Mouse (Mus musculus) kidney, postnatal 14 days (tissue): Measurements from ENCODE around the gene Tmem220.

ENCODE experiments used
- DNase-seq: peaks from one replicate; pipeline ENCODE4 v3.0.0; 2022; ENCODE audit warnings: mixed read lengths

Gene Tmem220

DNA sequence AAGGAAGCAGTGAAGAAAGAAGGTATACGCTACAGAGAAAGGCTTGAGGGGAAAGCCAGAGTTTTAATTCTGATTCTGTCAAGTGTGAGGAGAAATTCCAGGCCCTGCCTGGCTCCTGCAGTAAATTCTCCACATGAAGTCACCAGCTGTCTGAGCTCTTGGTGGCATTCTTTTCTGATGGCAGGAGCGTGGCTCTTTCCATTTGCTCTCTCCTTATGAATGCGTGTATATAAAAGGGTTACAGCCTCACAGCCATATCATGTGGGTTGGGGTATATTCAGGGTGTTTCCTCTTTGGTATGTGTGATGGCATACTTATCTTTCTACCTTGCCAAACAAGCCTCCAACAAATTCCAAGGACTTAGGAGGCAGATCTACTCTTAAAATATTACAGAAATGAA is 37.8 kb downstream of the Tmem220 start:
- no peak for DNase-seq

DNA sequence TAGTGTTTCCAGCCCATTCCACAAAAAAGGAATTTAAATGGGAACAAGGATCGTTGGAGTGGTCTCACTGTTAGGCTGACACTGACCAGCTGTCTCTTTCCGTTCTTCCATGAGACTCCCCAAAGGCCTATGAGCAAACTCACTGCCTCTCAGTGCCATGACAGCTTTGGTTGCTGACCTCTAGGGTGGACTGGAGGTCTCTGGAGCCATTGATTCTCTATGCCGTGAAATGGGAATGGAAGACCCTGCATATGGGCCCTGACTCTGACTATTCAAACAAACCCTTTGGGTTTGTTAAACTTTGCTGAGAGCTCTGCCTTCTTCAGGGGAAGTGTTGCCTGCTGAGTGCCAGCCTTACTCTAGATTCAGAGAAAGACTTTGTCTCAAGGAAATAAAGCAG is 42.8 kb downstream of the Tmem220 start:
- DNase-seq = no peak

DNA sequence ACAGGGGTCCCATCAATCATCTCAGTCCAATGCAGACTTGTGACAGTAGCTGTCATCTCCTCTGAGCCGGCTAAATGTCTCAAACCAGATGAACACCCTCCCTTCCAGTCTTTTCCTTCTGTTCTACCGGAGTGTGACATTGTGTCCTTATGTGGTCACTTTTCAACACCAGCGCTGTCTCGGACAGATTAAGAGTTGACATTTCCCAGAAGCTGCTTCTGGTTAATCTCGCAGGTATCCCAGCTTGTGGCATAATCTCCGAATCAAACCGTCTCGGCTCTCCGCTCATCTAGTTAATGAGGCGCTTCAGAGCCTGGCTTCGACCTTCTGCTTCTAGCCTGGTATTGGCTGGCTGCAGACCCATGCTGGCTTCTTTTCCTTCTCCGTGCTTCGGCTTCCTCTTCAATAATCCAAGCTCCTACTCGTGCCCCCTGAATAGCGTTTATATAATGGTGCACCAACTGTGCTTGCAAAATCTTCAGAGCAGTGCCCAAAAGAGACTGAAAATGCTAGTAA is 47.7 kb downstream of the Tmem220 start:
- no peak for DNase-seq

DNA sequence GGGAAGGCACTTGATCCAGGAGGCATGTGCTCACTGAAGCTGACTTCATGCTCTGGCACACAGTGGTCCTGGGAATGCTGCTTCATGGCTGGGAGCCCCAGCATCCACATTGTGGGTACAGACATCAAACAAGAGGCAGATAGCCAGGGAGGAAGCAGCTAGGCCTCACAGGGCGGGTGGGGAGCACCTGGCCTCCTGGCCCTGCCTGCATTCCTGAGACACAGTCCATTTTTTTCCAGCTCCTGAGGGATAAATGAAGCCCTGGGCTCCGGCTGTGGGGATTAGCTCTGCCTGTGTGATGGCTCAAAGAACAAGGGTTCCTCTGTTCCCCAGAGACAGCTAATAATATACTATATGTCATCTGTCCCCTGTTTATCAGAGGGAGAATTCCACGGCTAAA is 50.1 kb downstream of the Tmem220 start:
- no peak for DNase-seq

DNA sequence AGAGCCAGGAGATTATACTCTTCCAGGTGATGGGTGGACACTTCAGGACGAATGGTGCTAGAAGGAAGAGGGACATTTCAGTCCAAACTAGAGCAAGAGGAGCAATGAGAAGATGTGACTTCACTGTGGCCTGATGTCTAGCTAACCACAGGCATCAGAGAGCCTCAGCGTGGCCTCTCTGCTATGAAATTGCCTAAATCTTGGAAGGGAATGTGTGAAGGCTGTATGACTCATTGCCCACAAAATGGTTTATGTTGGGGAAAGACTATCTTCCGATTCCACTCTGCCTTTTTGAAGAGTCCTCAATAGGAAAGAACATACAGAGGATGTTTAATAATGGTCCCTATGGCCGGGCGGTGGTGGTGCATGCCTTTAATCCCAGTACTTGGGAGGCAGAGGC is 51.8 kb downstream of the Tmem220 start:
- no peak for DNase-seq

DNA sequence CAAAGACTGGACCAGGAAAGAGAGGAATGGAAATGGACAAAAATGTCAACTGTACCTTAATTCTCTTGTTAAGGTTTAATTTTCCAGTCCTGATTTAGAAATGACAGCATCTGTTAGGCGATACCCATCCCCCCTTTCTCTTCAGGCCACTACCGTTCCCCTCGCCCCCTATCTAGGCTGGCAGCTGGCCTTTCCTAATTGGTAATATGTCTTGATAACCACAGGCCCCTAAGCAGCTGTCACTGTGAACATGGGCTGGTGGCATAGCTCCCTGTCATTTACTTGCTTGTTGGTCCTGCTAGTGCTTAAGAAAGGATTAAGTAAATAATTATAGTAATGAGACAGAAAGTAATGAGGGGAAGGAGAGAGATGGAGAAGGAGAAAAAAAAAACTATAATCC is 52.5 kb downstream of the Tmem220 start:
- no peak for DNase-seq

DNA sequence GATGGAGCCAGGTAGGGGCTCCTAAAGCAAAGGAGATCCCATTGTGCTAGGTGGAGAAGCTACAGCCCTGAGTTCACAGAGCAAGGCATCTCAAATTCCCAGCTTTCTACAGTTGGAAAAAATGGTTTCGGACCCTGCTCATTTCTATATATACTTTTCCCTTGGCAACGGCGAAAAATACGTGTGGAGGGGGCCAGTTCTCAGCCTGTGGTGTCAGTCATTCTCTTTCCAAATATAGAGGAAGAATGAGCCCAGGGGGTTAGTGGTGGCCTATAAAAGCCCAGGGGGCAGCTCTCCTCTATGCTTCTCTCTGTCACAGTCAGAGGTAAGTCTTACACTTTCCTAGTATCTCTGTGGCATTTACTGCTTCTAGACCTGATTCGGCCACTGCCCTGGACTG is 53.0 kb downstream of the Tmem220 start, which contains the start of gene Myh3:
Gene Myh3 (plus strand): TSS at position 301 of the 400 bp plus-strand sequence.
- DNase-seq = no peak

DNA sequence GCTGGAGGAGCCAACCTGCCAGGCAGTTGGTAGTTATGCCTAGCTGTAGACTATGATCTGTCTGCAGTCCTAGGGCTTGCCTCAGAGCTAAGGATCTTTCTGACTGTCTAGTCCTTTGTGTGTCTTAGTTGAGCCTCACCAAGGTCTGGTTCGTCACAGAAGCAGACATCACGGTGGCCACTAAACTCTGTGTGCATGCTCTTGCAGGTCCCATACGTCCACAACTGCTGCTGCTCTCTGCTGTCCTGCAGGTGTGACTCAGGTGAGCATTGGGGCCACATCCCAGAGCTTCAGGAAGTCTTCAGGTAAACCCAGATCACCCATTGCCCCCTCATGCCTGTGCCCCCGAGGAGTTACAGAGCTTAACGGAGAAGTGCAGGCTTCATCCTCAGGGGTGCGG is 53.9 kb downstream of the Tmem220 start:
- no peak for DNase-seq

DNA sequence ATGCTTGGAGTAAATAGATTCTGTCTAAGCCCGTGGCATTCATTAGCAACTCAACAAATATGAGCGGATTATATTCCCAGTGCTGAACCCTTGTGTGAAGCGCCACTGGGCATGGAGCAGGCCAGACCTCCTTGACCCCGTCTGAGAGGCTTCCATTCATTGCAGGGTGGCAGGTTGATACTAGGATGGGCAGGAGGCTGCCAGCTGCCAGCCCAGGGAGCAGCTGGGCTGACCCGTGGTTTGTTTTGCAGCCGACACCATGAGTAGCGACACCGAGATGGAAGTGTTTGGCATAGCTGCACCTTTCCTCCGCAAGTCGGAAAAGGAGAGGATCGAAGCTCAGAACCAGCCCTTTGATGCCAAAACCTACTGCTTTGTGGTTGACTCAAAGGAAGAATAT is 54.8 kb downstream of the Tmem220 start:
- no peak for DNase-seq

DNA sequence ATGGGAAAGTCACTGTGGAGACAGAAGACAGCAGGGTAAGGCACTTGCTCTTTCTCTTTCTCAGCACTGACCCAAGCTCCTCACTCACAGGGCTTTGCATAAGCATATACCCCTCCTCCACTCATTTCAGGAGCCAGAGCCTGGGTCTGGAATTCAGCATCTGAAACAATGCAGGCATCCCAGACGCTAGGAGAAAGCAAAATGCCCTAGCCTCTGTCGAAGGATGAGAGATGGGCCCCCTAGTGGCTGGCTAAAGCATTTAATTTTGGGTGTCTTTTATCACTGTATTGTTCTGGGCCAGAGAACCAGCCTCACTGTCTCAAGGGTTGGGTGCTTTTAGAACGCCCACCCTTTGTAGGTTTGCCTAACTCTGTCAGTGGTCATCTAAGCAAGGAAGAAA is 55.2 kb downstream of the Tmem220 start:
- DNase-seq = peak; percentile 54

DNA sequence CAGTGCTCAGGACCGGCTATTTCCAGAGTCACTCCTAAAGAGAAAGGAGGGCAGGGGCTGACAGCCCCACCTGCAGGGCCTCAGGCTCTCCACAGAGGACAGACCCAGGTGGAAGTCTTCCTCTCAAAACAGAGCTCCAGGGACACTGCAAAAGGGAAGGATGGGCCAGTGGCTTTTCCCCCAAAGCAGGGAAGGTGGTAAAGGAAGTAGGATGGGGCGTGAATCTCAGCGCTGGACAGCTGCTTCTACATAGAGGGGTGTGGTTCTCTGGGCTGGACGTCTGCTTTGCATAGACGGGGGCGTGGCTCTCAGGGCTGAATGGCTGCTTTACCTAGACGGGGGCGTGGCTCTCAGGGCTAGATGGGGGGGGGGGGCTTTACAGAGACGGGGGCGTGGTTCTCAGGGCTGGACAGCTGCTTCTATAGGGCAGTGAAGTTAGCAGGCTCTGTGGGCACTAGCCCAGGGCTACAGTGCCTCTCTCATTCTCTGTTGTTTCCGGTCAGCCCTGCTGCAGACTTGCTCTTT is 56.2 kb downstream of the Tmem220 start:
- DNase-seq = peak; percentile 71

DNA sequence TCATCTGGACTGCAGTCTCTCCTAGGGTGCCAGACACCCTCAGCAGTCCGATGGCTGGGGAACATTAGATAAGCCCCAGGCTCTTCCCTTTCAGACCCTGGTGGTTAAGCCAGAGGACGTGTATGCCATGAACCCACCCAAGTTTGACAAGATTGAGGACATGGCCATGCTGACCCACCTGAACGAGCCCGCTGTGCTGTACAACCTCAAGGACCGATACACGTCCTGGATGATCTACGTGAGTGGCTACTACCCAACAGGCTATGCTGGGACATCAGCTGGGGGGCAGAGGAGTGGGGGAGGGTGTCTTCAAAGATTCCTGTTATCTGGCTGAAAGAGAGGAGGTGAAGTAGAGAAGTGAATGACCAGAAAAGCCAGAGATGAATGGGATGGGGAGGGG is 57.2 kb downstream of the Tmem220 start:
- DNase-seq = no peak

DNA sequence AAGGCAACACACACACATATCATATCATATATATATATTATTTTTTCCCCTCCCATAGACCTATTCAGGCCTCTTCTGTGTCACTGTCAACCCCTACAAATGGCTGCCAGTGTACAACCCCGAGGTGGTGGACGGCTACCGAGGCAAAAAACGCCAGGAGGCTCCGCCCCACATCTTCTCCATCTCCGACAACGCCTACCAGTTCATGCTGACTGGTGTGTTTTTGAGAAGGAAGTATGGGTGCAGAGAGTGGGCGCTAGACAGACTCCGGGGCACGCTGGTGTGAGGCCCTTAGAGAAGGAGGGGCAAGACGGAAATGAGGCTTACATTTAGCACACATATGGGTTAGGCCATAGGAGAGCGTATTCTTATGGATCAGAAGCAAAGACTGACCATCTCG is 57.8 kb downstream of the Tmem220 start:
- DNase-seq = no peak

DNA sequence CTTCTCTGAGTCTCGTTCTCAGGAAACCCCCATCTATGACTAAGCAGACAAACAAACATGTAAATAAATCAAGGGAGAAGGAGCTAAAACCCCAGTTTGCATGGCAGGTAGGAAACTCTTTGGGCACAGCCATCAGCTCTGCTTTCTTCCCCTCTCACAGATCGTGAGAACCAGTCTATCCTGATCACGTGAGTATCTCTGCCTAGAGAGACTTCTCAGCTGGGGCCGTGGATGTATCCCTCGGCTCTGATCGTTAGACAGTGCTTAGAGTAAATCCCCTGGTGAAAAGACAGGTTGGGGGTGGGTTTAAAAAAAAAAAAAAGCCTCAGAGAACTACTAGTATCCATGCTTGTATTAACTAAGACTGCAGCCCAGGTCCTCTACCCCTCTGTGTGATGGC is 58.3 kb downstream of the Tmem220 start:
- DNase-seq = no peak

DNA sequence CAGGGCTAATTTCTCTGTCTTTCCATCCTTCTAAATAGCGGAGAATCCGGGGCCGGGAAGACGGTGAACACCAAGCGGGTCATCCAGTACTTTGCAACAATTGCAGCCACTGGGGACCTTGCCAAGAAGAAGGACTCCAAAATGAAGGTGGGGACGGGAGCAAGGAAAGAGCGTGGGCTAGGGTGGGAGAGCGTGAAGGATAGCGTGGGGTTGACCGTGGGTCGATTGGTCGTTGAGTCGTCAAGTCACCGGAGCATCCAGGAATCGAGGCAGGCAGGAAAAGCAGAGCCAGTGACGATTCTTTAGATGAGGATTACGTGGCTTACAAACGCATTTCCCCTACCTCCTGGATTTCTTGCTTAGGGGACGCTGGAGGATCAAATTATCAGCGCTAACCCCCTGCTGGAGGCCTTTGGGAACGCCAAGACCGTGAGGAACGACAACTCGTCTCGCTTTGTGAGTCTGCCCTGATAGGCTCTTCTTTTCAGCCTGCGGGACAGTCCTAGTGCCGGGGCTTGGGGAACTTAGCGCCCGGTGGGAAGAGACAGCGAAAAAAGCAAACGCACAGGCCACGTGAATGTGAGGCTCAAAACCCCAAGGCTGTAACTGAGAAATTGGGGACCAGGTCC is 58.9 kb downstream of the Tmem220 start:
- no peak for DNase-seq
